Mouse (Mus musculus) C2C12 (cell line): Measurements from ENCODE around the gene Gnb3.

ENCODE experiments used
- CTCF ChIP-seq: IDR thresholded peaks from one replicate; pipeline ENCODE4 v1.5.1; 2011; ENCODE audit not compliant: control insufficient read depth, insufficient read depth, insufficient read length
- MAX ChIP-seq: IDR thresholded peaks from one replicate; pipeline ENCODE4 v1.6.1; 2011; ENCODE audit warnings: mild to moderate bottlenecking, control low read depth
- USF1 ChIP-seq: IDR thresholded peaks from one replicate; pipeline ENCODE4 v1.6.1; 2011; ENCODE audit warnings: low read depth, mild to moderate bottlenecking, control low read depth, moderate library complexity

DNA sequence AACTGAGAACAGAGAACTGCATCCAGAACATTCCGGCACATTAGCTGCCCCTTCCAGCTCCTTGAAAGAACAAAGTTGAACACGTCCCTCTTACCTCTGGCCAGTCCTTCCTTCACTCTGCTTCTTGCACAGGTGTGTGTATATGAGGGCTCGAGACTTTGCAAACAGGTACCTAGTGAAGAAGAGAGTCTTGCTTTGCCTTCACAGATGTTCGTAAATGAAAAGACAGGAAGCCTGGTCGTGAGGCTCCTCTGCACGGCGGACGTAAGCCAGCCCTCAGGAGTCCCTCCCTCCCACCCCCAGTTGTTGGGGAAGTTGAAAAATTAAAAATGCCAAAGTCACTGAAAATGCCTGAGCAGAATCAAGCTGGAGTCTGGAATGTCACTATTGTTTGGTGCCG lies 47.9 kb upstream of the Gnb3 start, which contains the start of gene Cd4:
- TF ChIP-seq CTCF (no peak), USF1 (no peak), MAX (no peak)
